Mouse (Mus musculus): ENCODE measurements around the gene Cdip1.

GRCm38 (mm10) chr16:4725266-4725665, 64.8 kb downstream of the Cdip1 start:
- no peak for TF ChIP-seq CHD2 (IDR thresholded peaks at IDR 0.05; ENCODE audit: low read depth, low read length)
- no peak for TF ChIP-seq MAFK (IDR thresholded peaks at IDR 0.05; ENCODE audit: insufficient read depth, low read depth, low read length)
